Comparison of ENCODE assay signal across 20 mouse cellular contexts in genomic region chrX:76082670-76083069, GRCm38 (mm10).
DNase-seq lines count a peak whose midpoint lies in the region; ATAC-seq and TF ChIP-seq lines count a peak whose summit lies in the region.
"Had no signal": no experiment of that assay in that cellular context is flagged by ENCODE, and none has a peak within 500 bp of the region (broad histone marks: within the 10 kb centered on the region; RNA-seq: fewer than 3 reads in every experiment).

No protein-coding gene starts in this region.

- no peak for TF ChIP-seq POLR2A in MEL (IDR thresholded peaks at IDR 0.05; ENCODE audit: control insufficient read depth in 1 of 2, insufficient read depth in 1 of 2, low read depth in 1 of 2, low read length in 2 of 2, poor library complexity in 1 of 2)
- TF ChIP-seq POLR2A in brain, embryonic 14.5 days (IDR thresholded peaks at IDR 0.05; ENCODE audit: borderline replicate concordance, extremely low read depth, insufficient read depth, insufficient read length, poor library complexity, severe bottlenecking): no peak

- no peak for TF ChIP-seq RAD21 in MEL (IDR thresholded peaks at IDR 0.05; ENCODE audit: low read depth, low read length)

- no peak overlapping the region for H3K4me2 ChIP-seq in lung, embryonic 14.5 days
- H3K4me2 ChIP-seq: embryonic facial prominence, embryonic 15.5 days; heart, embryonic 11.5 days had no signal

- H3K4me1 ChIP-seq in lung, embryonic 14.5 days (ENCODE audit: insufficient read depth): no peaks in the 10 kb centered on the region
- no peaks in the 10 kb centered on the region for H3K4me1 ChIP-seq in MEL (ENCODE audit: control insufficient read depth in 1 of 2, insufficient read depth in 2 of 2, low read length in 2 of 2)
- no peaks in the 10 kb centered on the region for H3K4me1 ChIP-seq in limb, embryonic 10.5 days
- H3K4me1 ChIP-seq: embryonic facial prominence, embryonic 15.5 days had no signal

- H3K4me3 ChIP-seq in lung, embryonic 14.5 days (ENCODE audit: low read depth, low read length): no peak overlapping the region
- H3K4me3 ChIP-seq in MEL (ENCODE audit: control insufficient read depth in 1 of 2, insufficient read depth in 1 of 2, low read depth in 2 of 2, low read length in 2 of 2): no peak overlapping the region
- no peak overlapping the region for H3K4me3 ChIP-seq in limb, embryonic 10.5 days
- H3K4me3 ChIP-seq: embryonic facial prominence, embryonic 15.5 days had no signal

- no peak for DNase-seq in frontal cortex, postnatal 25 days (ENCODE audit: low spot score in 2 of 2)
- DNase-seq in lung, embryonic 14.5 days: peak; percentile 81
- DNase-seq in lung, postnatal 36 days: no peak
- DNase-seq in MEL (ENCODE audit: low read depth, low spot score) (peak; percentile 2), MN1 (ENCODE audit: low spot score) (no peak)
- peak; percentile 40 for DNase-seq in brain, embryonic 14.5 days (ENCODE audit: low read depth)
- DNase-seq in limb, embryonic 10.5 days (ENCODE audit: low spot score): no peak
- DNase-seq: adrenal gland, adult 8-10 months; B cell, adult 2 months; cerebellum, adult 11 months; cerebellum, postnatal 10 days; heart, postnatal 10 days; kidney, adult 2 months; liver; liver, postnatal 0 days; thymus, postnatal 14 days had no signal

- no peaks in the 10 kb centered on the region for H3K36me3 ChIP-seq in lung, embryonic 14.5 days (ENCODE audit: insufficient read depth)
- H3K36me3 ChIP-seq in MEL (ENCODE audit: control insufficient read depth in 1 of 2, insufficient read depth in 2 of 2, low read length in 2 of 2): no peaks in the 10 kb centered on the region
- H3K36me3 ChIP-seq in limb, embryonic 10.5 days: no peaks in the 10 kb centered on the region
- H3K36me3 ChIP-seq: embryonic facial prominence, embryonic 15.5 days had no signal

- H3K79me2 ChIP-seq in MEL (ENCODE audit: control insufficient read depth, insufficient read depth, low read length, poor library complexity): no peaks in the 10 kb centered on the region

- no peak for TF ChIP-seq CTCF in lung, embryonic 14.5 days (IDR thresholded peaks at IDR 0.05; ENCODE audit: low read depth)
- TF ChIP-seq CTCF in MEL (IDR thresholded peaks at IDR 0.05 in 2 of 3, conservative IDR thresholded peaks at IDR 0.05 in 1 of 3; ENCODE audit: control insufficient read depth in 1 of 3, insufficient read depth in 1 of 3, low read depth in 2 of 3, low read length in 3 of 3, poor library complexity in 1 of 3, severe bottlenecking in 1 of 3): no peak
- TF ChIP-seq CTCF in brain, embryonic 14.5 days (IDR thresholded peaks at IDR 0.05; ENCODE audit: borderline replicate concordance, extremely low read depth, insufficient read depth, insufficient read length): no peak

- H3K9me3 ChIP-seq in lung, embryonic 14.5 days (ENCODE audit: low read depth, low read length): no peaks in the 10 kb centered on the region
- H3K9me3 ChIP-seq in MEL (replicated peaks; ENCODE audit: insufficient read depth, low read length): no peaks in the 10 kb centered on the region
- H3K9me3 ChIP-seq in limb, embryonic 10.5 days (replicated peaks): no peaks in the 10 kb centered on the region
- H3K9me3 ChIP-seq: embryonic facial prominence, embryonic 15.5 days had no signal

- no peak overlapping the region for H3K9ac ChIP-seq in lung, embryonic 14.5 days
- H3K9ac ChIP-seq in MEL (ENCODE audit: control insufficient read depth, low read depth, low read length, poor library complexity, severe bottlenecking): no peak overlapping the region
- H3K9ac ChIP-seq: embryonic facial prominence, embryonic 15.5 days; liver, postnatal 0 days had no signal

- H3K27me3 ChIP-seq in lung, embryonic 14.5 days (ENCODE audit: insufficient read depth, low read length): no peaks in the 10 kb centered on the region
- H3K27me3 ChIP-seq in MEL (ENCODE audit: control insufficient read depth in 1 of 2, insufficient read depth in 2 of 2, low read length in 2 of 2): no peaks in the 10 kb centered on the region
- no peaks in the 10 kb centered on the region for H3K27me3 ChIP-seq in limb, embryonic 10.5 days (ENCODE audit: low read depth, poor library complexity, severe bottlenecking)
- H3K27me3 ChIP-seq: embryonic facial prominence, embryonic 15.5 days had no signal

- TF ChIP-seq EP300 in MEL (IDR thresholded peaks at IDR 0.05; ENCODE audit: low read depth in 1 of 2, low read length in 2 of 2): no peak

- 36% methylated on average over 4 of the region's 4 CpGs for WGBS in lung, embryonic 14.5 days
- WGBS in limb, embryonic 10.5 days: 65% methylated on average over 4 of the region's 4 CpGs

- H3K27ac ChIP-seq in lung, embryonic 14.5 days (ENCODE audit: low read depth): peak overlapping the region; percentile 72
- H3K27ac ChIP-seq in MEL (ENCODE audit: control insufficient read depth, low read depth, low read length): no peak overlapping the region
- H3K27ac ChIP-seq in limb, embryonic 10.5 days: no peak overlapping the region
- H3K27ac ChIP-seq: embryonic facial prominence, embryonic 15.5 days had no signal

- peak; percentile 94 for ATAC-seq in frontal cortex, adult (ENCODE audit: low TSS enrichment)
- peak; percentile 97 for ATAC-seq in lung, embryonic 14.5 days (ENCODE audit: insufficient read depth)
- ATAC-seq: inflammation-experienced regulatory T-cells, adult 6 months; liver, postnatal 0 days had no signal

TF ChIP-seq in MEL, 35 proteins besides CTCF, POLR2A, EP300 and RAD21:
- TF ChIP-seq ZC3H11A (IDR thresholded peaks at IDR 0.05; ENCODE audit: low read depth, low read length) (no peak), GABPA (IDR thresholded peaks at IDR 0.05; ENCODE audit: low read depth, low read length) (no peak), ZKSCAN1 (IDR thresholded peaks at IDR 0.05; ENCODE audit: low read depth, low read length) (no peak), TAL1 (IDR thresholded peaks at IDR 0.05; ENCODE audit: low read length) (no peak), MYC (IDR thresholded peaks at IDR 0.05; ENCODE audit: low read depth, low read length) (no peak), GATA1 (IDR thresholded peaks at IDR 0.05; ENCODE audit: low read depth, low read length) (no peak), ZNF384 (IDR thresholded peaks at IDR 0.05; ENCODE audit: low read depth, low read length) (no peak), MAZ (IDR thresholded peaks at IDR 0.05; ENCODE audit: low read depth, low read length) (no peak), KAT2A (conservative IDR thresholded peaks at IDR 0.05; ENCODE audit: low read depth, low read length) (no peak), NELFE (IDR thresholded peaks at IDR 0.05; ENCODE audit: low read depth, low read length) (no peak), POLR2AphosphoS2 (IDR thresholded peaks at IDR 0.05; ENCODE audit: low read length) (no peak), ELF1 (IDR thresholded peaks at IDR 0.05; ENCODE audit: low read depth, low read length) (no peak)

Comparison
In these comparisons a context has a peak if more than half of its experiments do, and no peak if none do; other contexts are left out.
1. DNase-seq: peak in lung, embryonic 14.5 days (single experiment), MEL (single experiment) and brain, embryonic 14.5 days (single experiment); none in frontal cortex, postnatal 25 days (0 of 2), lung, postnatal 36 days (single experiment), MN1 (single experiment) and limb, embryonic 10.5 days (single experiment).